Mouse (Mus musculus): ENCODE measurements around the gene Ppp1r1c.

Gene Ppp1r1c

DNA sequence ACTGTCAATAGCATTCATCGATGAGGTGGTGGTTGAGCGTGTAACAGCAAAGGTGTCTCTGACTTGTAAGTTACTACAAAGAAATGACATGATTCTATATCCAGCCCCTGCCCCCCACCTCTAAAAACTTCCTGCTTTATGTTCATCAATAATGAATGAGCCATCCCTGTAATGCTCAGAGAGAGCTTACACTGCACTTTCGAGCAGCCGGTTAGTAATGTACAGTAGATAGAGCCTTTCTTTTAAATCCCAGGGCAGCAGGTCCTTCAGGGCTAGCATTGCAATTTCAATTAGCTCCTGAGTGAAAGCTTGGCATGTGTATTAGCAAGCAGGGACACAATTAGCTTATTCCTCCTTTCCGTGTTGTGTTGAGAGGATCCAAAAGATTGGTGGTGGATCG is at the start of gene Ppp1r1c:
TSS of gene Ppp1r1c (plus strand) at position 206 of the 400 bp plus-strand sequence.
- DNase-seq = no peak

DNA sequence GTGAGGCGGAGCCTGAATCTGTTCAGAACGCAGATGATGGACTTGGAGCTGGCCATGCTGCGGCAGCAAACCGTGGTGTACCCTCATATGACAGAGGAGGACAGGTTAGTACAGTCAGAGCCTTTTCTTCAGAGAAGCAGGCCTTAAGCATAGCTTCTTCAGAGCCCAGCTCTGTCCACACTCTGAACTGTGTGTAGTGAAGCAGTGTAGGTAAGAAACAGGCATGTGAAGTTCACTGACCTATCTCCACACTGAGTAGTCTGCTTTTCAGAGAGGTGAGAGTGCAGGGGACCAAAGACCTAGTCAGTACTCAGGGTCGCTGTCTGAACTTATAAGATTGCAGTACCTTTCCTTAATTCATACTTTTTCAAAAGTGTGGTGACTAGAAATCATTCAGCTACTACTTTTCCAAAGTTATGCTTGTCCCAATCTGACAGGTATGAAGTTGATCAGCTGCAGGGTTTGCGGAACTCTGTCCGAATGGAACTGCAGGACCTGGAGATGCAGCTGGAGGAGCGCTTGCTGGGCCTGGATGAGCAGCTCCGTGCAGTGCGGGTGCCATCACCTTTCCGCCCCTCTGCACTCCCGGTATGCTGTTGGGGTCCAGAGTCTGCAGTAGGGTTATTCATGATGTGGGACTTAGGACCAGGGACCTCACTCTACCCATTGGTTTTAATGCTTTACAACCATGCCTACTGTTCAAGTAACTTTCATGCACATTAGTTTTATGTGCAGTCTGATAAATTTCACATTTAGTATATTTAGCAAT is 47.0 kb upstream of the Ppp1r1c start:
- DNase-seq = no peak

DNA sequence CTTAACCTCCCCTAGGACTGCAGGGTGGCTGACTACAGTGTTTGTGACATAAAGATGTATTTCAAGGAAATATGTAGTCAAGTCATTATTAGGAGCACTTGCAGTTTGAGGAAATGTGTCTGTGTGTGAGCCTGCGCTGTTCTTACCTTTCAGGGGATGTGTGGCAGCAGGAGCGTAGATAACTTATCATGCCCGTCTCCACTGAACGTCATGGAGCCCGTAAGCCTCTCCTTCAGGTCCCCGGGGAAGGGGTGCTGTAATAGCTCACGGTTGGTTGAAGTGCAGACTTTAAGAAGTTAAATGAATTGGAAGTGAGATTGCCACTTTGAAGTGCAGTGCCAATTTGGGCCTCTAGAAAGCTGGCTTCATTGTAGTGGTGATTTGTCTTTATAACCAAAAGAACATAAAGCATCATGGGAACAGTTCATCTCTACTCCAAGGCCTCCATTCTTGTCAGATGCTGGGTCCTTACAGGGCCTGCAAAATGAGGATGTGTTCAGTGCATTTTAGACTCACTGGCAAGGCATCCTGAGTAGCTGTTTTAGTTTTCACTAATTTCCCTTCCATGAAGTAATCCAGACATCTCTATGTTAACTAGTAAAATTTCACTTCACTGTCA is 46.0 kb upstream of the Ppp1r1c start:
- DNase-seq = no peak

DNA sequence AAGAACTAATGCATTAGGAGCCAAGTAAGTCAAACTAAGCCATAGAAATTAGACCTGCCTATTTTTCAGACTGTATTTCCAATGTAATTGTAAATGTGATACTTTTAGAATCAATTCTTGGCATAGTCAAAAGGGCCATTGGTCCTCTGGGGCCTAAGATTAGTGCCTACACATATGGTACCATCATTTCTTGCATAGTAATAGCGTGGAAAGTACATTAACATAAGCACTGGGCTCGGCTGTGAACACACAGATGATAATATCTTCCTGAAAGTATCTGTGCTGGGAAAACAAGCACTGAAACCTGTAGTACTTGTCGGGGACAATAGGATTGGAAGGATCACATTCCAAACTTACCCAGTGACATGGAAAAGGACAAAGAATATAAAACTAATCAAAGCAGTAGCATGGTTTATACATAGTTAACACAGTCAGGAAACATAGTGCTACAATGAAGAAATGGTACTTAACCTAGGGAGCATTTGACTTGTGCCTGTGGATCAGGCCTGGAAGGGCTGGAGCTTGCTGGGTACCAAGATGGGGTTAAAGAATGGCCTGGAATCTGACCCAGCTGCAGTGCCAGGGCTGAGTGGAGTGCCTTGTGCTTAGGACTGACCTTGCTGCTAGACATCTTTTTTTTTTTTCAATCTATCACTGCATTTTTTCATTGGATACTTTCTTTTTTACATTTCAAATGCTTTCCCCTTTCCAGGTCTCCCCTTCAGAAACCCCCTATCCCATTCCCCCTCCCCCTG is 42.9 kb upstream of the Ppp1r1c start:
- DNase-seq = no peak

DNA sequence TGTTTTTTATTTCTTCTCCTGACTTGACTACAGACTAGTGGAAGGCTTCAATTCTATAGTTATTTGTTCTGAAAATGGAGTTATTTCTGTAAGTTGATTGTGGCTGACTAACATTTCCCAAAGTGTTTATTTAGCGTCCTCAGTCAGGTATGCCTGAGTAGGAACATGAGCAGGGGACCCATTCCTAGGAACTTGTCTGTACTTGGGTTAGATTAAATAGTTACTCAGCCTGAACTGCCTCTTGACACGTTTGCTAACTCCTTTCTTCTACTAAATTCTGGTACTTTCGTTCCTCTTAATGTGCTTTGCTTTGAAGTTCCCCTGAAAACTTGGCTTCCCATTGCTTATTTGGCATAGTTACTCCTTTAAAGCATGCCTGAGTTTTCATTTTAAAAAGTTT is 42.1 kb upstream of the Ppp1r1c start:
- DNase-seq = no peak

DNA sequence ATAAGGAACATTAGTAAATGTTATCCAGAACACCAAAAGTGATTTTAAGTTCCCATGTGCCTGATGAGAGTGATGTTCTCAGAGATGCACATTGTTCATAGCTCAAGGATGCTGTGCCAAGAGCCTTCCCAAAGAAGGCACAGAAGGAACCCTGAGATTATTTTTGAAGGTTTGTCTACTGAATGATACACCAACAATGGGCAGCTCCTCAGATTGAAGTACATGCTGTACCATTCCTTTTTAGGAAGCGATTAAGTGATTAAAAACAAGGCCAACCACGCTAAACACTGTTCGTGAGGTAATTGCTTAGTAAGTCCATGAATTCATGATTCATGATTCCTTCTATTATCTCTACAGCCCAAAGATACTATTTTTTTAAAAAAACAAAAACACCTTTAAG is 32.3 kb upstream of the Ppp1r1c start:
- DNase-seq = no peak

DNA sequence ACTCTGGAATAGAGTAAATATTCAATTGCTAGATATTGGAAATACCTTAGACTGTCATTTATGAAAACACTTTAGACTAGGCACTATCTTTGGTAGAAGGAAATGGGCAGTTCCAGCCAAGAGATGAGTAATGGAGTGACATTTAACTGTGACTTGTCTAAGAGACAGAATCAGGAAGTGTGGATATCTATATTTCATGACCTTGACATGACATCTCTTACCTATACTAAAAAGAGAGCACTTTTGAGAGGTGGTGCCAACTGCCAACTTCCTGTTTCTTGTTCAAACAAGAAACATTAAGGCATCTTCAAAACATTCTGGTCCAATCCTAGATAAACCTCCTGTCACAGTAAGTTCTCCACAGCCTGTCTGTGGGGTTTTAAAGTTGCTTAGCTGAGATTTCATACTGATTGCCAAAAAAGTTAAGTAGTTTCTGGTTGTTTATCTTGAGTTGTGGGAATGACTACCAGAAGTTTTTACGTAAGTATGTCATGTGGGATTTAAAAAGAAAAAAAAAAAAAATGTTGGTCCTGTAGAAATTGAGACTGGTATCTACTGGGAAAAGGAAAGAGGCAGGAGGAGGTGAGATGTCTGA is 29.8 kb upstream of the Ppp1r1c start:
- no peak for DNase-seq

DNA sequence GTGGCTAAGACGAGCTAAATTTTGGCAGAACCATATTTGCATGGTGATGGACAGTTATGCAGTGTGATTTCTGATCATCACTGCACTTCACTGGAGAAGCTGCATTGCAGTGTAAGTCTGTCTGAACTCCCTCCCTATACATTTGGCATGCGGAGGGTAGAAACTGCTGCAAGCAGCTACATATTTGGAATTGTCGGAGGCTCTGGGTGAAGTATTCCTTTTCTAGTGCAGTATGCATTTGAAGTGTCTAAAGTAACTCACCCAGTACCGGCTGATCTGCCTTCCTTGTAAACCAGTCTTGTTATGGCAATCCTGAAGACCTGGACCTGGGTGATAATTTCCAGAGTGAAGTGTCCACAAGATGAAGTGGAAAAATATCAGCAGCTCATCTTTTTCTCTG is 25.9 kb upstream of the Ppp1r1c start:
- no peak for DNase-seq

DNA sequence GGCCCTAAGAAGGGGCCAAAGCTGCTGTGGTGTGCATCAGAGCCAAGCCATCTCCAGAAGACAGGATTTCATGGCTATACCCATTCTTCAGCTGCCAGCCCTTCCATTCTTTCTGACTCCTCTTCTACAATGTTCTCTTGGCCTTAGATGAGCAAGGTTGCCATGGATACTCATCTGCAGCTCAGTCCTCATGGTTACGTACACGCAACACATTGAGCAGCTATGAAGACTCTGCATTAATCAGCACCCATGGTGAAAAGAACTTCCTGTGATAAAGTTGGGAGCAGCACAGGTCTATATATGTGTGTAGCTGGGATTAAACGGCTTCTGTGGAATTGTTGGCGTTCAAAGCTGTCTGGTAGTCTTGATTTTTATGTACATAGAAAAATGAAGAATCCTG is 24.3 kb upstream of the Ppp1r1c start:
- DNase-seq = no peak

DNA sequence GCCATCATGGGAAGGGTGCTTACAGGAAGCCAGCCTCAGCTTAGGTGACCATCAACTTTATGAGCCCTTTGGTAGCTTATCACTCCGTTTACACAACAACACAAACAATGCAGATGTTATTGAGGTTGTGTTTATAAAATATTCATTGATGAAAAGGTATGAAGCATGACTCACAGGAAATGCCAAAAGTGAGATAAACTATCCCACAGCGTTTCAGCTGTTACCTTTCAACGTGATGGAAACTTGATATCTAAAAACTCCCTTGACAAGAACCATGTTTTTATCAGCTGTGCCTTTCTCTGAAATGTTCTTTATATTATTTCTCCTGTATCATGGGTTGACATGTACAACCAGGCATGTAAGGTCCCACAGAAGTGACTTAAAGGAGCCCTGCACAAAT is 16.7 kb upstream of the Ppp1r1c start:
- DNase-seq = no peak

DNA sequence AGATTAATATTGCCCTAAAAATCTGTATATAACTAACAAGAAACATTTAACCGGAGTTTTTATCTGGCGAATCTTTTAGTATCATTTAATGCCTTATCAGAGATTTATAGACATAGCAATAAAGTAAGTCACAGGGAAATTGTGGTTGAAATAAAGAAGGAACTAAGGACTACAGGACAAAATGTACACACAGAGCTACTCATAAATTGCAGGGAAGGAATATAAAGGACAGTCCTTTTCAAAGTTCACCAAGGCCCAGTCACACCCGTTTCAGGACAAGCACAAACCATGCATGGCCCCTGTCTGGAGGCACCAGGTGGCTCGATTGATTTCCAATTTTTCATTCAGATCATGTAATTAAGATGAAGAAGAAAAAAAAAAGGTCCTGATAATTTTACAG is 12.4 kb upstream of the Ppp1r1c start:
- no peak for DNase-seq

DNA sequence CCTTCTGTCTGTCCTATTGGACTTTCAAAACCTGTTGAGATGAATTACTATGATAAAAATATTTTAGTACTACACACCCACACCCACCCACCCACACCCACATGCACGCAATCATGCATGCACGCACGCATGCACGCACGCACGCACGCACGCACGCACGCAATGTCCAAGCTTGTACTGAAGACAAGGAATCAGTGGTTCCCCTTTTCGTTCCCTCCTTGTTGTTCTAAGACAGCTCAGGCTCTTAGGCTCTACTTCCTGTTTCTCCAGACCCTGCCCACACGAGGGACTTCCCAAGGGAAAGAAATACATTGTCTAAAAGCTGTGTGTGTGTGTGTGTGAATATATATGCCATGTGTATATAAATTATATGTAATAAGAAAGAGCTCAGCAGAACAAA is 11.6 kb upstream of the Ppp1r1c start:
- DNase-seq = no peak

DNA sequence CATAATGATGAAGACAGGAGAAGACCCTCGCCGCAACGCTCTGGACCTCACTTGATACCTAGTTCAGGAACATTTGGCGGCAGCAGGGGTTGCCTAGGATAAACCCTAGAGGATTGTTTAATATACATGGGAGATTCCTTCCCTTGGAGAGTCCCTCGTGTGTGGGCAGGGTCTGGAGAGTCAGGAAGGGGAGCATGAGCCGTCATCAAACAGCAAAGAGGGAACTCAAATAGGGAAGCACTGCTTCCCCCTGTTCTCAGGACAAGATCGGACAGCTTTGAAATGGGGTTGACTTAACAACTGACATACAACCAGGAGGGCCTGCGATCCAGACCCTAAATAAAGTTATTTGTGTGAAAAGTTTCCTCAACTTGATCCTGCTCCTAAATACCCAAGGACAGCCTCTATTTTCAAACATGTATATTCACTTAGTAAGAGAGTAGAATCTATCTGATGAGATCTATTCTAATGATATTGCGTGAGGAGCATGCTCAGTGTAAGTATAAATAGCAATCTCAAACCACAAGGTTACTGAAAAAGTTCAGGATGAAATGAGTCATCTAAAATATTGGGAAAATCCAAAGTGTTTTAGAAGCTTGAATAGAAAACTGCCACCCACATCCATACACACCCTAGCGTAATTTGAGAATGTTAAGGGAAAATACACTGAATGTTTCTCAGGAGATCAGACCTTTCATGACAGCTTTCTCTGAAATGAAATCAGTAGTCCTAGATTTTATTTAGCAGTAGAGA is 10.9 kb upstream of the Ppp1r1c start:
- no peak for DNase-seq

DNA sequence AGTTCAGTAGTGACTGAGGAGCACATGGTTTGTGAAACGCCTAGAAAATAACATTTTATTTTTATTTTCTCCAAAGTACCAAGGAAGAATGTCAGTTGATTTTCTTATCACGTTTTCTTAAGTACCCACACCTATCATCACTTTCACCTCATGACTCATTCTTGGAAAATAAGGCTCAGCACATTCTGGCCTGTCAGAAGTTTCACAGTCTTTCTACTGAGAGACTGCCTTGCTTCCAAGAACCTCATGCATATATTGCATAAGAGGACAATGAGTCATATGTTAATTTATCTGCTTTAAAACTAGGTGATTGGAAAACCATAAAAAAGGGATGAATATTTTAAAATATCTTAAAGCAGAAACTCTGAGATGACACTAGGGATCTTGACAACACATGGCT is 9.4 kb upstream of the Ppp1r1c start:
- no peak for DNase-seq

DNA sequence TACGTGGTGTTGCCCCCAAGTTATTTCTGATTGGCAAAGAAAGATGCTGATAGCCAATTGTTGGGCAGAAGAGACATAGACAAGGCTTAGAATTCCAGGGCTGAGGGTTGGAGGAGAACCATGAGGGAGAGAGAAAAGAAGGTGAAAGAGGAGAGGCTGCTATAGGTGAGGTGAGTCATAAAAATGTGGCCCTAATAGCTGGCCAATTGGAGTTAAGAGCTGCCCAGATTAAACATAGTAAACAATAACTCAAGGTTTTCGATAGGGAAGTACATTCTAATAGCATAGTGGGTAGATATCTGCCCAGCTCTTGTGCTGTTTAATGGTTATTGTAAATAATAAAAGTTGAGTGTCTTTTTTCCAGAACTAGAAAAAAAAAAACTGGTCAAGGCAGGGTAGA is 2.8 kb upstream of the Ppp1r1c start:
- no peak for DNase-seq

DNA sequence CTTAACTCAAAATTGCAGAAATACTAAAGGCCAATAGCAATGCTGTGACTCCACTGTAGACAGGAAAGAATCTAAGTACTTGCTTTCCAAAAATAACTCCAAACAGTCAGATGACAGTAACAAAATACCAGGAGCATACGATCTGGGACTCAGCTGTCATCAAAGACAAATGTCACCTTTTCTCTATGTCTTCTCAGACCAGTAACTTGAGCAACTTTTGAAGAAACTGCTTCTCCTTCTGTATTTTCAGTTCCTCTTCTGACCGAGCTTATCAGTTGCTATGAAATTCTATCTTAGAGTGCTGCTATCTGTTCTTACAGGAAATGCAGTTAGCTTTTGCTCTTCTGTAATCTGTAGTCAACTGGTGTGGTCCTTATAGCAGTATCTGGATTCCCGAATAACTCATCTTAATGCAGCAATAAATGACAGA is 6.1 kb downstream of the Ppp1r1c start:
- no peak for DNase-seq

DNA sequence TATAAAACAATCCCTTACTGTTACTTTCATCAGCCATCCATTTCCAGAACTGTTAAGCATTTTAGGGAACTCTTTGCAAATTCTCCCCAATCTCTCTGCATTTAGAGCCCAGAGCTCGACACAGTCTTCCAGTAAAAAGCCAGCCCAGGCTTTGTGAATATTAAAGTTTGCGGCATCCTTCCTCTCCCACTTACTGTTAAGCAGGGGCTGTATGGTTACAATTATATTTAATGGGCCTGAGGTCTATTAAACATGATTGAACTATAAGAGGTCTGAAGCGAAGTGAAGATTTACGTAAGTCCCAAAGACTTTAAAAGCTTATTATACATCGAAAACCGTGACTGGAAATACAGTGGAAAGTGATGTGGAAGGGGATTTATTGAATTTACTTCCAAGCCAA is 7.2 kb downstream of the Ppp1r1c start:
- no peak for DNase-seq

DNA sequence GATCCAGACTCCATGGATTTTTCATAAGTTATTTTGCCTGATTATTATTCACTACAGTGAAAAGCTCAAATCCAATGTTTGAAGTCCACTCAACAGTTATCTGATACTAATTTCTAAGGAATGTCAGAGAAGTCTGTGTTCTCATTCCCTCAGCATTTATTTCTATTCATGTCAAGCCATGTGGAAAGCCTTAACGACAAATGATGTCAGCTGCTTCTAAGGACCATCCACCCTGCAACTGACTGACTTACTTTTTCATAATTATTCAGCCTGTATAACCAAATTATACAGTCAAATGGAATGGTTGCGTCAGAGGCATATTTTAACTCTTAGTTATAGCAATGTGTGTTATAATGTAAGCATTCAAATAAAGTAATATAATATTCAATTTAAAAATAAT is 8.3 kb downstream of the Ppp1r1c start:
- DNase-seq = no peak

DNA sequence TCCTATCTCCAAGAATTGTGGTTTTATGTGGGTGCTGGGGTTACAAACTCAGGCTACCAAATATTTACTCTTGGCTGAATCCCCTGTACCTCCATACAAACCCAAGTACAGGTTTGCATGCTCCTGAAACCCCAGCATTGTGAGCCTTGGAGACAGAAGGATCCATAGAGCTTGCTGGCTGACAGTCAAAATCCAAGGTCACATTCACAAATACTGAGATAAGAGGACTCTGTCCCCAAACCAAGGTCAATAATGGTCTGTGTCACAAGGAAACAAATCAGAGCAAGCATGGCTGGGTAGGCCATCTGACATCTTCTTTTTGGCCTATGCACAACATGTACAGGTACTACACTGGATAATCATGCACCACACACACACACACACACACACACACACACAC is 10.3 kb downstream of the Ppp1r1c start:
- no peak for DNase-seq

DNA sequence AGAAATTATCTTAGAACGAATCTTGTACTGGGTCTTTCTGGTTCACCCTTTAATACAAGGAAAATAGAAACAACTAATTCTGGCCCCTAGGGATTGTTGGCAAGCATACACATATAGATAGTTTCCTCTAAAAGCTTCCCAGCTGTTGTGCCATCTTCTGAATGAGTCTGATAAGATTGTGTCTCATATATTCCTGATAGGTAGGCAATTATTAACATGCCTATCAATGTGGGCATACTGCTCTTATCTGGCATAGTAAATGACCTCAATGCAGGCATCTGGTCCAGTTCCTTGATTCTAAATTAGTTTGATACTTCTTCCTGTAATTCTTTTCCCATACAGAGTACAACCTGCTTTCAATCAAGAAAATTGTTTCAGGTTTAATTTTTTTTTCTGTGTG is 14.8 kb downstream of the Ppp1r1c start:
- no peak for DNase-seq

DNA sequence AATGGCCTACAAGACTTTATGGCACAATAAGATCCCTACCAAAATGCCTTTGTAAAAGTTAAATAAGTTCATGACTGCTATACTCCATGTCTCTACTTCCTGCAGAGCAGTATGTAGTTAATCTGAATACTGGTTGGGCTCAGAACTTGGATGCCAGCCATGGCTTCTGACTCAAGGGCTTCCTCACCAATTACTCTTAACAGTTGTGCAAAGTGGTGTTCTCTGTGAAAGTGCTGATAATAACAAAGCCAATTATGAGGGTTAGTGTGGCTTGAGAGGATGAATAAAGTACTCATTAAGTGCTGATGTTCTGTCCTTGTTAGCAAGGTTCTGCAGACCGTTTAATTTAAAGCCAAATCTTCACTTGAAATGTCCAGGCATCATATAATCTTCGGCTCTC is 31.4 kb downstream of the Ppp1r1c start:
- no peak for DNase-seq

DNA sequence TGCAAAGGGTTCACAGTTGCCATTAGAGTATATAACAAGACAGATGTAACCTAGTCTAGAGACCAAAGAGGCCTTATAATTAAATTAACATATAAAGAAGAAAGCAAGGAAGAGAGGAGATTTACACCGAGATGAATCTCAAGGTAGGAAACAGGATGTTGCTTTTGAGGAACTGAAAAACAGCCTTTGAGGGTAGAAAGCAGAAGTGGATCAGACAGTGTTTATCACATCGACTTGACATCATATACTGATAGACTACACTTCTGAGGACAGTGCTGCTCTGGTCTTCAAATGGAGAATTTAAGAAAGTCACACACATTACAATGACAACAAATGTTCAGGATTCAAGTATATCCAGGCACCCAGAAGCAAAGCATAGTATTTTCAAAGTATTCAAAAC is 34.4 kb downstream of the Ppp1r1c start:
- no peak for DNase-seq

DNA sequence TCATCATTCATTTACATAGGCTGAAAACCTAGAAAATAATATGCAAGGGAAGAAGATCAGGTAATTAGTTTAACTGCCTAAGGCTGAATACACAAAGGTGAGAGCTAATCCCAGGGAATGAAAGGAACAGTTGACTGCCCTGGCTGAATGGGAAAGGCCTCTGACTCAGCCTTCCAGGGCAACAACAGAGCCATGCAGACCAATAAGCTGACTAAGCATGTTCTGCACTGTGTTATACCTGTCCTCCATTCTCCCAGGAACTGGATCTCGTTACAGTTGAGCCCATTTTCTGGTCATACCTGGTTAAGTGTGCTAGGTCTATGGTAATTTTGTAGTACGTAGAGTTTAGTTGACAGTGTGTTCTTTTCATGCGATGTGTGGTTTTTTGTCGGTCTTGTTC is 36.6 kb downstream of the Ppp1r1c start:
- no peak for DNase-seq
